Mouse (Mus musculus) spleen, adult 12 weeks (tissue): ENCODE data around the gene 2510009E07Rik.
A peak's percentile ranks its signal among the peaks of the same experiment; 100 is the strongest.
"Not testable (repeated sequence)": the region's sequence is repeated elsewhere in the genome, so short reads cannot be mapped to it uniquely, and the experiment has no call there.

Source experiments
- DNase-seq: peaks from one replicate; pipeline ENCODE4 v3.0.0; 2022; ENCODE audit warnings: low spot score

The 2510009E07Rik gene

DNA sequence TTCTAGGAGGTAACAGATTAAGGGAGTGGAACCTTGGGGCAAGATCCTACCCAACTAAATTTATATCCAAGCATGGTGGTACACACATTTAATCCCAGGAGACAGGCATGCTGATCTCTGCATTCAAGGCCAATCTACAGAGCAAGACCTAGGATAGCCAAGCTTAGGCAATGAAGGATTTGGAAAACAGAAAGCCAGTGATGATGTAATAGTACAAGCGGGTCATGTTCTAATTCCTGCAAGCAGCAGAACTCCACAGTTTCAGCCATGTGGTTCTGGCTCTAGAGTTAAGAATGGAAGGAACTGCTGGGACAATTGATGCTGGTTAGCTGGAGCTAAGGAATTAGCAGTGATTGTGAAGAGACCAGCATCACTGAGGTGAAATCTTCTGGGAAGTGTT is 20.8 kb downstream of the 2510009E07Rik start:
- not testable (repeated sequence) for DNase-seq

DNA sequence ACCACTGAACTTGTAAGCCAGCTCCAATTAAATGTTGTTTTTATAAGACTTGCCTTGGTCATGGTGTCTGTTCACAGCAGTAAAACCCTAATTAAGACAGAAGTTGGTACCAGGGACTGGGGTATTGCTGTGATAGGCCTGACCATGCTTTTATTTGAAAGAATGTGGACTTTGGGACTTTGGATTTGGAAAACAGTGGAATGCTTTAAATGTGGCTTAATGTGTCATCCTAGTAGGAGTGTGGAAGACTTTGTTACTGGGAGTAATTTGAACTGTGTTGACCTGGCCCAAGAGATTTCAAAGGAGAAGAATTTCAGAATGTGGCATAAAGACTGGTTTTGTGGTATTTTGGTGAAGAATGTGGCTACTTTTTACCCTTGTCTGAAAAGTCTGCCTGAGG is 21.4 kb downstream of the 2510009E07Rik start:
- DNase-seq = not testable (repeated sequence)

DNA sequence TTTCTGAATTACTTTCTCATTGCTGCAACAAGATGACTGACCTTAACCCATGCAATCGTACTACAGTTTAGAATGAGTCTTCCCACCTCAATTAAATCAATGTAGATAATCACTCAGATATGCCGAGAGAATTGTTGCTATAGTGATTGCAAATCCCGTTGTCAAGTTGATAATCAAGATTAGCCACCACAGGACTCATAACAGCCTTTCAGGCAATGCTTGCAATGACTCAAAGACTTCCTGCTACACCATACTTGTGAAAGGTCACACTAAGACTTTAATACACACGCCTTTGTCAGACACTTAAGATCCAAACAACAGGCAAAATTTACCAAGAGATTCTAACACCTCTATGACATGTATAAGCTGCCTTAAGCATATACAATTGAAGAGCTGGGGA is 22.6 kb downstream of the 2510009E07Rik start:
- no peak for DNase-seq

DNA sequence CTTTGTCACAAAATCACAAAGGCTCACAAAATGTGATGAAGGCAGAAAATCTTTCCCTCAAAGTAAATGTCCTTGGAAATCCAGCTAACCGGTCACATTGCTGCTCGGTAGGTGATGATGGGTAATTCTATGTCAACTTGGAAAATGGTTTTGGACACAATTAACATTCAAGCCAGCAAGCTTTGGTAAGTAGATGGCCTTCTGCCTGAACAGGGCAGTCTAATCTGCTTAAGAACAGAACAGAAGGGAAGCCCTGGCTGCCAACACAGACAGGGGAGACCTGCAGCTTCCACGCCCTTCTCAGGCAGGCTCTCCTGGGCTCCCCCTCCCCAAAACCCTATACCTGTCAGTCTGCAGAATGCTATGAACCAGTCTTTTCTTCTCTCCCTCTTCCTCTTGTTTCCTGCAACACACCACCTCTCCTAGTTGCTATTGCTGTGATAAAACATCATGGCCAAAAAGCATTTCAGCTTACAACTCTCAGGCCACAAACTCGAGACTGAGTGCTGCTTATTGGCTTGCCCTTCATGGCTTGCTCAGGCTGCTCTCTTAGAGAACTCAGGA is 29.0 kb downstream of the 2510009E07Rik start:
- no peak for DNase-seq

DNA sequence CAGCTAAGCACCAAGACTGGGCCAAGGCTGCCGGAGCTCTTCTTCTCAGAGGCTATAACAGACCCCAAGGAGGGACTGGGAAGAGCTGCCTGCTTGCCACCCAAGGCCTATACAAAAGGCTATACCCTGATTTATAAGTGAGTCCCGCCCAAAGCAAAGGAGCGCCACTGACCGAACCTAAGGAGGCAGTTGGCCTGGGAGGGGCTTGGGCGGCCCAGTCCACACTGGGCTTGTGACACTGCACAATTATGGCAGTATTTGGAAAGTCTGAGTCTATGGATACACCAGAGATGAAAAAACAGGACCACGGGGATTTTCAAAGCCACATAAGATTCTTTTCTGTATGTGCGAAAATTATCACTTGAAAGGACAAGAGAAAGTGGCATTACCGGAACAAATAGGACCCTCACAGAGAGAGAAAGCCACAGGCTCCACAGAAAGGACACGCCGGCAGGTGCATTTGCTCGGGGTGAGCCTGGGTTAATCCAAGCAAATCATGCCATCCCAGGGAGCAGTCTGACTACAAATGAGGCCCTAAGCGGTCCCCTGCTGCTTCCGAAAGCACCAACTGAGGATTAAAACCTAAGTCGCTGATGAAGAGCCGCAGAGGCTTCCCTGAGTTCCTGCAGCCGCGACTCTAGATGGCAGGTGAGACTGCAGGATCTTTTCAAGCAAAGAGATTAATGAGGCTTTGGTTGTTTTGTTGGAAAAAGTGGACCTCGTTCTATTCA is 29.7 kb downstream of the 2510009E07Rik start:
- no peak for DNase-seq

DNA sequence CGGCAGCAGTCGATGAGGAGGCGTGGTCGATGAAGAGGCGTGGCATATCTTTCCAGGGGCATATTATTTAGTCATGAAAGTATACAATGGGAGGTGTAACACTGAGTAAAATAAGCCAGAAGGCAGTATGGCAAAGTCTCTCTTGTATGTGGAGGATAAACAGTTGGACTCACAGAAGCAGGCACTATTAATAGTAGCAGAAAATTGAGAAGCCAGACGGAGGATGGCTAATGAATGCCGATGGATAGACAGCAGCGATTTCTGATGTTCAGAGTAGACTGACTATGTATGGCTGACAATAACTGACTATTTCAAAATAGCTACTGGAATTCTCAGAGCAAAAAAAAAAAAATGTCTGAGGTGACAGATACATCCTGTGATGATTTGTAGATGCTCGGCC is 38.5 kb downstream of the 2510009E07Rik start:
- no peak for DNase-seq

DNA sequence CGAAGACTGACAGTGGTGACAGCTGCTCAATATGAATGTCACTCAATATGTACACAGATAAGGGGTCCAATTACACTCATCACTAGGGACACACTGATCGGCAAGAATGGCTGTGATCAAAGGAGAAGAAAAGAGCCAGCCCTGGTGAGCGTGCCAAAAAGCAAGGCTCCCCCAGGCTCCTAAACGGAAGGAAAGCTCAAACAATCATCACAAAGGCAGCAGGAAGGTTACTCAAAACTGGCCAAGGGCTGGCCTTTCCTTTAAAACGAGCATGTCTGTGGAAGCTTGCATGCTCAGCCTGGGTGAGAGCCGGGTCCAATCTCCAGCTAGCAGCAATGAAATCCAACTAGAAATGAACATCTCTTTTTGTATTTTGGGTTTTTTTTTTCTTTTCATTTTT is 39.2 kb downstream of the 2510009E07Rik start:
- no peak for DNase-seq

DNA sequence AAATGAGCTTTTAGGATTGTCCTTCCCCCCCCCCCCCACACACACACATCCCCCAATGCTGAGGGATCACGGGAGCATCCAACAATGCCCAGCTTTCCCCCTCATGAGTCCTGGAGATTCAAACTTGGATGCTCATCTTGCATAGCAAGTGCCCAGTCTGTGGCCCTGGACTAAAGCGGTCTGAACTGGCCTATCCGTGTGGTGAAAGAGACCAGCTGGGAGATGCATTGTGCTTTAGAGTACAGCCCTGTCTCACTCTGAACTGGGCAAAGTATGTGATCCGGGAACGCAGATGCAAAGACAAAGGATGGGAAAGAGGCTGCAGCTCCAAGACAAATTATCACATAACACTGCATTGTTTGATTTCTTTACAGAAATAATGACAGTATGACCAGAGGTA is 40.1 kb downstream of the 2510009E07Rik start:
- no peak for DNase-seq

DNA sequence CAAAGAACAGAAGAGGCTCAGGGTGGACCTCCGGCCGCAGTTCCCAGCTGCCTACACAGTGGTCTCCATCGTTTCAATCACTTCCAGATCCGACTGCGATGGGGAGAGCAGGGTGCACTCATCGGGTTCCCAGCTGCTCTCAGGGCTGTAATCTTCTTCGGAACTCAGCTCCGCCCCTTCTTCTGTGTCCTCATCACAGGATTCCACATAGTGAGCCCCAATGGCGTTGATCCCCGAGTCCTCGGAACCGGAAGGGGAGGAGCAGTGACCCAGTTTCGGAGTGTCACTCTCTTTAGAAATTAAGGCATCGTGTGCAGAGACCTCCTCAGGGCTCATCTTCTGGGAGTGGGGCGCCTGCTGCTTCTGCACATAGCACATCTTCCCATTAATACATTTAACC is 41.3 kb downstream of the 2510009E07Rik start:
- no peak for DNase-seq

DNA sequence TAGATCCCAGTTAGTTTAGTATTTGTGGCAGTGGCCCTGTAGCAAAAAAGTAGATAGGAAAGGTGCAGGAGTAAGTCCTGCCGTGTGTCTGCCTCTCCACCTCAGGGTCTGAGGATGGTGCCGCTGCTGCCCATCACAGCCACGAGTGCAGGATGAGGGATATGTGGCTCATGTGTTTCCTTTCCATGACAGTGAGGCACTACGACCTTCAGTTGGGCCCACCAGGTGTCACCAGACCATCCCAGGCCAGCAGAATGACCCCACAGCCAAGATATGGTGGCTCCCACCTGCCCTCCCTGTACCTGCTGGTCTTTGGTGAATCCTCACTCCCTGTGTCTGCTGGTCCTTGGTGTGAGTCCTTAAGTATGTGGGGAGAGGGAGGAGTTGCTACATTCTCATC is 43.3 kb downstream of the 2510009E07Rik start:
- no peak for DNase-seq

DNA sequence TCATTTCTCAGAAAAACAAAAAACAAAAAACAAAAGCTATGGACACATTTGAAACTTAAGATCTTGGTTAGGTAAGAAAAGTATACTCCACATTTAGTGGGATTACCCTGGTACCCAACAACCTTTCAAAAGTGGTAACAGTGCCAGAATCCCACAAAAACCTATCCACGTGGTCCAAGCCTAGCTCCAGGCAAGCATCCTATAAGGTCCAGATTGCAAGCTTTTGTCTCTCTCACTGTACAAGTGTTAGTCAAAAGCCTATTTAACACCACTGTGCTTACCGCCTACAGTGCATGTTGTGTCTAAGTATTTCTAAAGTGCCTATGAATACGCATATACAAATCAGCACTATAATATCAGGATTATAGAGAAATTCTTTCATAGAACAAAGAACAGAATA is 44.2 kb downstream of the 2510009E07Rik start:
- DNase-seq = no peak

DNA sequence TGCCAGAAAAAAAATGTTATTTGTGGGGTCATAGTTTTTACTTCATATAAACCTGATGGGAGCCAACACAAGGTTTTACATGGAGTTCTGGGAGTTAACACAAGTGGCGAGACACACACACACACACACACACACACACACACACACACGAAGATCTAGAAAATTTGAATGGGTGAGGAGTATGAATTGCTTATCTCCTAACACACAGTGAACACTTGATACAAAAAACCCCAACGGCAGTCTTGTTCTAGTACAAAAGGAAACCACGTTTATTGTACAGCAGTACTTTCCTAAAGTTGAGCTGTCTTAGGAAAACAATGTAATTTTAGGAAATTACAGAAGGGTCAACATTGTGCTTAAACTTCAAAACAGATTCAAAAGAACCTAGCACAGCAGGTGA is 45.7 kb downstream of the 2510009E07Rik start:
- no peak for DNase-seq

DNA sequence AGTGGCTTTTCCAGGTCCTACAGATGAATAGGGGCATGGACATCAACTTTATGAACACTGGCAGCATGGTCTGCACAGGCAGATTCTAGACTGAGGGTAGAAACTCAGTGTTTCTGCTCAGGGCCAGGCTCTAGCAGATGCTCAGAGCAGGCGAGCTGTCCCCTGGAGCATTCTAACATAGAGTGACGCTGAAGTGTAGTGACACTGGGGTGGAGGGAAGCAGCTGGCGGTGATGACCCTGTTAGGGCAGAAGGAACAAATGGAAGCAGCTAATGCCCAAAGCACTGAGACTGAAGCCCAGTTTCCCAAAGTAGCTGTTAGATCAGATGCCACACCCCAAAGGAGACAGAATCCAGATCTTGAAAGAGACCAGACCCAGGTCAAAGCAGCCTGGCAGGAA is 48.0 kb downstream of the 2510009E07Rik start:
- no peak for DNase-seq

DNA sequence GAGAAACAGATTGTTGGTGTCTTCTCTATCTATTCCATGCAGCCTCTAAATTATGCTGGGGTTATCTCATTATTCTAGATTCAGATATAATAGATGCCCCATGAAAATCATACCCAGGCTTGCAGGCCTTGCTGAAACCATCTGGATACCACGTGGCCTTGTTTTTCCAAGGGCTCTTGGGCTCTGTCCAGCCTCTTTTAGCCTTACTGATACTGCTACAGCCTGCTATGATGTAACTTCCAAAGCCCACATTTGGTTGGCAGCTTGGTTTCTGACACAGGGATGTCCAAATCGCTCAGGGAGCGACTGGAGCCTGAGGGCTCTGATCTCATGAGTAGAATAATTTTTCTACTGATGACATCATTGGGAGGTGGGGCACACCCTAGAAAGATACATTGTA is 48.5 kb downstream of the 2510009E07Rik start:
- DNase-seq = no peak

DNA sequence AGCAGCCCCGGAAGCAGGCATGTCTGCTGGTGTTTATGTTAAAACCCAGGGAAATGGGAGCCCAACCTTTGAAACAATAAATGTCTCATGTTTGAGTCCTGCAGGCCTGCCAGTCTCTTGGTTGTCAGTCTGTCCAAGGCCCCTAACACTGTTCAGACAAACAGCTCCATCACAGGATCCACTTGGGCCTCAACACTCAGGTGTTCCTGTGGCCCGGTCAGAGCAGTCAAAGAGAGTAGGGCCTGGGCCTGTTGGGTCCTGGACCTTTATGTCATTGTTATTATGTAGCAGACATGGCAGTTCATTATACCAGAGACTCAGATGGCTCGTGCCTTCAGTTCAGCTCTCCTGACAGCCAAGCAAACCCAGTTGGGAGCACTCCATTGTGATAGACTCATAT is 49.9 kb downstream of the 2510009E07Rik start:
- no peak for DNase-seq

DNA sequence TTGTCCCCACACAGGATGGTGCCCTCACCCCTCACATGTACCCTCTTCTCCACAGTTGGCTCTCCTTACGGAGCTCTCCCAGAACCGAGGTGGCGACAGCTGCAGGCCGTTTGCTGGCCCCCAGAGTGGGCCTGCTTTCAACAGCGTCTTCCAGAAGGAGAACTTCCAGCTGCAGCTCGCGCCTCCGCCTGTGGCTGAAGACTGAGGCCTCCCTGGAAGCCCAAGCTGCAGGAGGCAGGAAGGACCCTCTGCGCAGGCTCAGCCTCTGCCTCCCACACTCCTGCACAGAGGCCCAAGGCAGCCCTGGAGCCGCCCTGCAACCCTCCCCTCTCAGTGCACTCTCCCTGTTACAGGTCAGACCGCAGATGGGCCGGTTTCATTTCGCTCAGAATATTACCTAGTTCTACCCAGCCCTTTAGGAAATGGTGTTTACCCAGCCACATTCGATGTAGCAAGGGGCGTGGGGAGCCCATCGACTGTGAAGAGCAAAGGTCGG is 50.4 kb downstream of the 2510009E07Rik start:
- no peak for DNase-seq

DNA sequence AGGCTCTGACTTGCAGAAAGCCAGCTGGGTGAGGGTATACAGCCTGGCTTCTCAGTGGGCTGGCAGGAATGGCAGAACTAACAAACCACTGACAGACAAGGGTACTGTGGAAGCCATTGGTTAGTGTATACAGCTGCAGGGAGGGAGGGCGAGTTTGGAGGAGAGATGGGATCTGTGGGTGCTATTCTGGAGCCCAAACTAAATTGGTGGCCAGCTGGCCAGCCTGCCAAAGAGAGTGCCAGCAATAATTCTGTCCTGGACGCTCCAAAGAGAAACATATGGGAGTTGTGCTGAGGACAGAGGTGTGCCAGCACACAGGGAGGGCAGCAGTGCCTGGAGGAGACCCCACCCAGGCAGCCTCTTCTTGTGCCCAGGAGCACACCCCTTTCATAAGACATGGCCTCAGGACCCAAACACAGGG is 50.8 kb downstream of the 2510009E07Rik start:
- DNase-seq = no peak

DNA sequence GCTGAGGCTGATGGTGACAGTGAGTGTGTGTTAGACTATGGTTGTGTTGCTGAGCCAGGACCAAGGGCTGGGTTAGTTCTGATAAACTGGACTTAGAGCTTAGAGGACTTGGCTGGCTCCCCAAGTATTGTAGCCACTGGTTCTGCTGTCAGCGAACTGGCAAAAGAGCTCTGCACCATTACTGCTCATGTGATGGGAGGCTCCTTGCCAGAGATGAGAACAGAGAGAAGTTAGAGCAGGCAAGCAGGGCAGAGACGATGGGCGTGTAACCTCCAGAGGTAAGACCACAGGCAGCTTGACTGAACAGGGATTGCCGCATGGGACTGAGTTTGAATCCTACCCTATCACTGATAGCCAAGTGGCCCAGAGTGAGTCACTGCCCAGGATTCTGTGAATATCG is 51.6 kb downstream of the 2510009E07Rik start:
- DNase-seq = no peak

DNA sequence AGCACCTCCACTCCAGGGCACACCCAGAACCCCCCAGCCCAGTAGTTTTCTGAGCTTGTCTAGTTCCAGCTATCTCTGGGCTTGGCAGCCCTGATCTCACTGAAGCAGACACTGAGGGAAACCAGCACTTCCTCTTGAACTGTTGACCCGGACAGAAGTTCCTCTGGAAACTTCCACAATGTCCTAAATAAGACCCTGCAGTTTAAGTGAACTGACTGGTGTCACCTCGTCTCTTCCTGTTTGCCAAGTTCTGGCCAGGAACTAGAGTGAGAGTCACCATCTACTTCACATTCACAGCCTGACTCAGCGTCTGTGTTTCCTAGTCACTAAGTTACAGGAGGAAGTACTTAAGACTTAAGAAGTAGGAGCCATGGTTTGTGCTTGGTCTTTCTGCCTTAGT is 52.5 kb downstream of the 2510009E07Rik start:
- peak; percentile 9 for DNase-seq

DNA sequence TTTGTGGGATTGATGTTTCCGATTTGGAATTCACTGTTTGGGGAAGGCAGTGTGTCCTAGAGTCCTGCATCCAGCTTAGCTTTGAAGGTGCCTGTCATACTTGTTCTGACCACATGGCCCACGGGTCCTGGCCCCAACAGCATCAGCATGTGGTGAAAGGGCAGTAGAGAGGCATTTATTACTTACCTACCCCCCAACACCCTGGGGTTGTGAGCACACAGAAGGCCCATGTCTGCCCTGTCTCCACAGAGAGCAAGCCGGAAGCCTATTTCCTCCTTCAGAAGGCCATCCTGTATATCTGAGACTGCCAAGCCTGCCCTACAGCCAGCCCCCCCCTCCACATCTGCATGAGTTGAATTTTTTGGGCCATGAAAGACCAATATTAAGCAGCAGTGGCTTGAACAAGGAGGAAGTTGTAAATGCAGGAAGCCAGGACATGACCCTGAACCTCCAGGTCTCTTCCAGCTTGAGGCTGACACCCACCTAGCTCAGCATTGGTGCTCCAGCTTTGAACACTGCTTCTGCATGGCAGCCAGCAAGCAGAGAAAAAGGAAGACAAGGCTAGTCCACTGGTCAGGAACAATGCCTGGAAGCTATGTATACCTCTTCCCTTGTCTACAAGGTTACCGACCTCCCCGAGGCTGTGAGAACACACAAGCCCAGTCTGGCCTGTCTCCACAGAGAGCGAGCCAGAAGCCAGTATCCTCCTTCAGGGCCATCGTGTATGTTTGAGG is 53.5 kb downstream of the 2510009E07Rik start:
- no peak for DNase-seq

DNA sequence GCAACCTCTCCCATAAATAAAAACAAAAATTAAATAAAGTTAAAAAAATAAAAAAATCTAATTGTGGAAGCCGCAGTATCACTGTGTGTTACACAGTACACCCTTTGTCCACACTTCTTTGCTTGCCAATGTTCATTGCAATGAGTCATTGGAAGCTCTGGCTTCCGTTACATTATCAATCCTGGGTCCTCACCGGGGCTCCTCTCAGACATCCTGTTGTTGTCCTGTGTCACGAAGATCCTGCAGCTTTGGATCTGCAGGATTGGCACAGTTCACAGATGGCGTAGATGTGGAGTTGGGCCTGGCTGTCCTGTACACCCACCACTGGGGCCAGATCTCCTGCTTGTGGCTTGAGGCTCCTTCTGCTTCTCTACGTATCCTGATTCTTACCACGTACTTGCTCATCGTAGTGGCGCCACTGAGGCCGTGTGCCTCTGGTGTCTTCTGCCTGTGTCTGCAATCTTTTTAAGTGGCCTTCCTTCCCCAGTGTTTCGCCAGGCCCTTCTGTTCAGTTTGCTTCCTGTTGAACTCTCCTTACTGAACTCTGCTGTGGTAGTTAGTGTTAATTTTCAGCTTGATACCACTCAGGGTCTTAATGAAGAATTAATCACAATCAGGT is 57.2 kb downstream of the 2510009E07Rik start:
- no peak for DNase-seq

DNA sequence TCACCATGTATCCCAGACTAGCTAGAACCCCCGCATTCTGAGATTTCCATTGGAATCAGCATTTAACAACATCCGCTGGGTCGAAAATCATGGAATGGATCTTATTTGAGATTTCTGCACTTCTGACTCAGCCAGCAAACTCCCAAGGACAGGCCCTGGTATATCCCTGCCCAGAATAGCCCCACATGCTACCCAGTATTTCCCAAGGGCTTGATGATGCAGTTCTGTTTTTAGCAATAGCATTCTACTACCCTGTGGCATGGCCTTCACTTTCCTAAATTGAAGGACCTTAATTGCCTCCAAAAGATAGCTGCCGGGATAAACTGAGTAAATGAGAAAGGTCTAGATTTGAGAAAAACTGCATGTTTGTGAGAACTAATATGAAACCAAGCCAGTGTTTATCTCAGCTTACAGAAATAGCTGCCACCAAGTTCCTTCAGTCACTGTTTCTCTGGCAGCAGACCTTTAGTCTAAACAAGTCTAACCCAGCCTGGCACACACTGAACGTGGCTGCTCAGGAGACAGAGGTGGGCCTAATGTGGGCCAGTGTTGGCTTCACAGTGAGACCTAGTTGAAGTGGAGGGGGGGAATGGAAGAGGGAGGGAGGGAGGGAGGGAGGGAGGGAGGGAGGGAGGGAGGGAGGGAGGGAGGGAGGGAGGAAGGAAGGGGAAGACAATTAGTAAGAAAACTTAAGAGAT is 58.2 kb downstream of the 2510009E07Rik start:
- DNase-seq = no peak
